Mouse (Mus musculus) hindbrain, embryonic 11.5 days (tissue): Measurements from ENCODE around the gene Gimap7. TPM values are rescaled to one million over a fixed set of nuclear protein-coding genes. Genes with fewer than 3 reads are reported as not detected.

Experiments
- ATAC-seq: fragments of 200-750 bp; cut with Nextera tagmentation; 2 replicates; pipeline ENCODE4 v1.8.0; 2017; ENCODE audit warnings: mild to moderate bottlenecking, moderate TSS enrichment, moderate library complexity; ENCODE audit not compliant: low FRiP score
- DNase-seq: peaks from one replicate; pipeline ENCODE4 v3.0.0-alpha.2; 2015; ENCODE audit warnings: low spot score
- H3K27ac ChIP-seq: fragments of 300-500 bp; sonication (generic); 2 replicates; pipeline ENCODE4 v1.5.1; 2014; ENCODE audit warnings: mild to moderate bottlenecking, low read depth, low read length
- H3K27me3 ChIP-seq: fragments of 300-500 bp; sonication (generic); 2 replicates; pipeline ENCODE4 v1.6.1; 2014; ENCODE audit warnings: mild to moderate bottlenecking, low read length, moderate library complexity, mixed read lengths; ENCODE audit not compliant: control insufficient read depth, insufficient read depth
- H3K36me3 ChIP-seq: fragments of 300-500 bp; sonication (generic); 2 replicates; pipeline ENCODE4 v1.6.1; 2014; ENCODE audit warnings: mild to moderate bottlenecking, low read length, moderate library complexity, mixed read lengths; ENCODE audit not compliant: control insufficient read depth, insufficient read depth
- H3K4me1 ChIP-seq: fragments of 300-500 bp; sonication (generic); replicated peaks from 2 replicates; pipeline ENCODE4 v1.6.1; 2014; ENCODE audit warnings: low read length, mixed read lengths; ENCODE audit not compliant: control insufficient read depth, insufficient read depth
- H3K4me2 ChIP-seq: fragments of 300-500 bp; sonication (generic); replicated peaks from 2 replicates; pipeline ENCODE4 v1.6.1; 2014; ENCODE audit warnings: mild to moderate bottlenecking, low read depth, low read length
- H3K4me3 ChIP-seq: fragments of 300-500 bp; sonication (generic); 2 replicates; pipeline ENCODE4 v1.5.1; 2014; ENCODE audit warnings: low read depth, low read length
- H3K9ac ChIP-seq: fragments of 300-500 bp; sonication (generic); 2 replicates; pipeline ENCODE4 v1.6.1; 2014; ENCODE audit warnings: low read depth, low read length
- H3K9me3 ChIP-seq: fragments of 300-500 bp; sonication (generic); 2 replicates; pipeline ENCODE4 v1.6.1; 2016; ENCODE audit warnings: low read length; ENCODE audit not compliant: control insufficient read depth
- WGBS: fragments of 180-500 bp; shearing (Covaris S2); extraction: QIAGEN DNeasy Blood & Tissue Kit; methylation state at CpG from one replicate; pipeline ENCODE4 v1.1.7; 2014; 5-methylcytosine and 5-hydroxymethylcytosine counted together
- polyA plus RNA-seq: library from polyadenylated mRNA; unstranded; fragments of >200 nt; fragmentation: Nextera tagmentation; extraction: Ambion mirVana; gene quantifications from 2 replicates; pipeline ENCODE4 v1.2.1, GENCODE M21; 2014

Gene Gimap7
- polyA plus RNA-seq, 1 experiment from 2014 or later, result not detected

- no peak for ATAC-seq
- H3K4me1 ChIP-seq, result no peaks in the 10 kb centered on the region
- WGBS, result 81% methylated on average over 7 of the region's 7 CpGs
- H3K9ac ChIP-seq, result no peak overlapping the region
- H3K4me2 ChIP-seq, result no peak overlapping the region
- no peaks in the 10 kb centered on the region for H3K36me3 ChIP-seq
- DNase-seq, result no peak
- no peaks in the 10 kb centered on the region for H3K27me3 ChIP-seq
- H3K4me3 ChIP-seq, result no peak overlapping the region
- no peak overlapping the region for H3K27ac ChIP-seq
- H3K9me3 ChIP-seq, result no peaks in the 10 kb centered on the region
Observed at GRCm38 (mm10) chr6:48685694-48686665, 32.4 kb upstream of the Gimap7 start.

GRCm38 (mm10) chr6:48687077-48687476 is 31.3 kb upstream of the Gimap7 start:
- Histone ChIP-seq H3K27ac (no peak overlapping the region), H3K4me2 (no peak overlapping the region), H3K4me1 (no peaks in the 10 kb centered on the region), H3K4me3 (no peak overlapping the region), H3K9me3 (no peaks in the 10 kb centered on the region), H3K36me3 (no peaks in the 10 kb centered on the region), H3K27me3 (no peaks in the 10 kb centered on the region), H3K9ac (no peak overlapping the region)
- DNase-seq (no peak), ATAC-seq (no peak)
- WGBS, result 77% methylated on average over 2 of the region's 2 CpGs

- DNase-seq, result no peak
- no peak overlapping the region for H3K4me2 ChIP-seq
- H3K4me1 ChIP-seq, result no peaks in the 10 kb centered on the region
- no peaks in the 10 kb centered on the region for H3K27me3 ChIP-seq
- no peak overlapping the region for H3K27ac ChIP-seq
- H3K9me3 ChIP-seq, result no peaks in the 10 kb centered on the region
- WGBS, result 85% methylated on average over 2 of the region's 2 CpGs
- no peaks in the 10 kb centered on the region for H3K36me3 ChIP-seq
- H3K4me3 ChIP-seq, result no peak overlapping the region
- H3K9ac ChIP-seq, result no peak overlapping the region
- ATAC-seq, result no peak
Observed at GRCm38 (mm10) chr6:48689320-48689719, 29.1 kb upstream of the Gimap7 start.

- 88% methylated on average over 6 of the region's 6 CpGs for WGBS
- Histone ChIP-seq H3K4me3 (no peak overlapping the region), H3K36me3 (no peaks in the 10 kb centered on the region), H3K9ac (no peak overlapping the region), H3K4me2 (no peak overlapping the region), H3K4me1 (no peaks in the 10 kb centered on the region), H3K27me3 (no peaks in the 10 kb centered on the region), H3K9me3 (no peaks in the 10 kb centered on the region), H3K27ac (no peak overlapping the region)
- no peak for ATAC-seq
- no peak for DNase-seq
Observed at GRCm38 (mm10) chr6:48692962-48693361, 25.5 kb upstream of the Gimap7 start.

GRCm38 (mm10) chr6:48696830-48697554 is 21.4 kb upstream of the Gimap7 start:
- no peak overlapping the region for H3K27ac ChIP-seq
- DNase-seq (no peak), ATAC-seq (no peak)
- WGBS, result 84% methylated on average over 4 of the region's 4 CpGs
- no peak overlapping the region for H3K4me2 ChIP-seq
- H3K9ac ChIP-seq, result no peak overlapping the region
- no peaks in the 10 kb centered on the region for H3K9me3 ChIP-seq
- H3K36me3 ChIP-seq, result no peaks in the 10 kb centered on the region
- H3K27me3 ChIP-seq, result no peaks in the 10 kb centered on the region
- no peaks in the 10 kb centered on the region for H3K4me1 ChIP-seq
- no peak overlapping the region for H3K4me3 ChIP-seq

GRCm38 (mm10) chr6:48697555-48697930 is 20.9 kb upstream of the Gimap7 start:
- H3K4me2 ChIP-seq, result no peak overlapping the region
- 70% methylated on average over 1 of the region's 1 CpGs for WGBS
- H3K4me1 ChIP-seq, result no peaks in the 10 kb centered on the region
- H3K27me3 ChIP-seq, result no peaks in the 10 kb centered on the region
- ATAC-seq (no peak), DNase-seq (no peak)
- no peak overlapping the region for H3K9ac ChIP-seq
- H3K27ac ChIP-seq, result no peak overlapping the region
- H3K4me3 ChIP-seq, result no peak overlapping the region
- no peaks in the 10 kb centered on the region for H3K36me3 ChIP-seq
- H3K9me3 ChIP-seq, result no peaks in the 10 kb centered on the region

GRCm38 (mm10) chr6:48698066-48698856 is 20.2 kb upstream of the Gimap7 start:
- H3K4me3 ChIP-seq, result no peak overlapping the region
- no peaks in the 10 kb centered on the region for H3K4me1 ChIP-seq
- ATAC-seq (no peak), DNase-seq (no peak)
- no peaks in the 10 kb centered on the region for H3K9me3 ChIP-seq
- 82% methylated on average over 7 of the region's 7 CpGs for WGBS
- no peaks in the 10 kb centered on the region for H3K27me3 ChIP-seq
- H3K9ac ChIP-seq, result no peak overlapping the region
- H3K36me3 ChIP-seq, result no peaks in the 10 kb centered on the region
- H3K4me2 ChIP-seq, result no peak overlapping the region
- H3K27ac ChIP-seq, result no peak overlapping the region

- 84% methylated on average over 3 of the region's 3 CpGs for WGBS
- Histone ChIP-seq H3K9me3 (no peaks in the 10 kb centered on the region), H3K9ac (no peak overlapping the region), H3K27ac (no peak overlapping the region), H3K36me3 (no peaks in the 10 kb centered on the region), H3K4me2 (no peak overlapping the region), H3K27me3 (no peaks in the 10 kb centered on the region), H3K4me3 (no peak overlapping the region), H3K4me1 (no peaks in the 10 kb centered on the region)
- DNase-seq (no peak), ATAC-seq (no peak)
Observed at GRCm38 (mm10) chr6:48698888-48699287, 19.5 kb upstream of the Gimap7 start.
